Mouse (Mus musculus): ENCODE measurements around the gene Kcp. TPM values are rescaled to one million over a fixed set of nuclear protein-coding genes. Genes with fewer than 3 reads are reported as not detected.

Kcp gene
- polyA plus RNA-seq, 1 experiment = 0.26 TPM

DNA sequence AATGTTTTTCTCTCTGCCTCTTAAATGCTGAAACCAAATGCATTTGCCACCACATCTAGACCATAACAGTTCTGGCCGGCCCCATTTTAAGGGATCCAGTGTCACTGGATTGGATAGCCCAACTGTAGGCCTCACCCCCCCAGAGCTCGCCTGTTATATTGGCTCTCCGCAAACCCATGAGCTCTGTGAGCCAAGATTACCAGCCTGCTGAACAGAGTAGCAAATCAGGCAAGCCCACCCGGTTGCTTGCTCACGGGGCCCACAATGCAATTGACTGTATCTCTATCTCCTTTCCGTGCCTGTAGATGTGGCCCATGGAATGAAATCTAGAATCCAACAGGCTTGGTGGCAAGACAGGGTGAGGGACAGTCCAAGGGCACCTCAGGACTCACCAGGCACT lies 6.9 kb downstream of the Kcp start:
- no peaks in the 10 kb centered on the region for H3K36me3 ChIP-seq (ENCODE audit: control insufficient read depth, insufficient read depth)
- no peak overlapping the region for H3K4me2 ChIP-seq (ENCODE audit: low read depth)
- no peak overlapping the region for H3ac ChIP-seq (ENCODE audit: control insufficient read depth, insufficient read length)
- TF ChIP-seq TCF3 (IDR thresholded peaks at IDR 0.05; ENCODE audit: insufficient read length, low read depth) (no peak), MYOG (IDR thresholded peaks at IDR 0.05; ENCODE audit: control insufficient read depth in 1 of 3, insufficient read depth in 1 of 3, insufficient read length in 2 of 3, low read depth in 2 of 3) (no peak), USF1 (IDR thresholded peaks at IDR 0.05; ENCODE audit: low read depth) (no peak), MAX (IDR thresholded peaks at IDR 0.05; ENCODE audit: low read depth) (no peak), REST (IDR thresholded peaks at IDR 0.05; ENCODE audit: insufficient read depth, insufficient read length) (no peak), SRF (IDR thresholded peaks at IDR 0.05; ENCODE audit: control insufficient read depth, insufficient read length, low read depth) (no peak), CEBPB (IDR thresholded peaks at IDR 0.05; ENCODE audit: insufficient read depth, poor library complexity, severe bottlenecking) (no peak)
- H3K27me3 ChIP-seq (ENCODE audit: control insufficient read depth, insufficient read depth, insufficient read length) = peaks cover 53% of the 10 kb centered on the region
- no peaks in the 10 kb centered on the region for H3K79me2 ChIP-seq (ENCODE audit: control insufficient read depth, insufficient read depth)
- no peak overlapping the region for H3K4me3 ChIP-seq

- no peak for TF ChIP-seq SRF (IDR thresholded peaks at IDR 0.05; ENCODE audit: control insufficient read depth, insufficient read length, low read depth)
- no peak for TF ChIP-seq MAX (IDR thresholded peaks at IDR 0.05; ENCODE audit: low read depth)
- TF ChIP-seq MYOG (IDR thresholded peaks at IDR 0.05; ENCODE audit: control insufficient read depth in 1 of 3, insufficient read depth in 1 of 3, insufficient read length in 2 of 3, low read depth in 2 of 3) = no peak
- TF ChIP-seq E2F4 (IDR thresholded peaks at IDR 0.05; ENCODE audit: insufficient read depth) = no peak
- no peak for TF ChIP-seq TCF3 (IDR thresholded peaks at IDR 0.05; ENCODE audit: insufficient read length, low read depth)
- TF ChIP-seq POLR2A (IDR thresholded peaks at IDR 0.05; ENCODE audit: insufficient read length, low read depth) = no peak
- no peak for TF ChIP-seq POLR2AphosphoS2 (IDR thresholded peaks at IDR 0.05; ENCODE audit: insufficient read length, low read depth)
- TF ChIP-seq REST (IDR thresholded peaks at IDR 0.05; ENCODE audit: insufficient read depth, insufficient read length) = no peak
- no peak for TF ChIP-seq MYOD1 (IDR thresholded peaks at IDR 0.05; ENCODE audit: control insufficient read depth in 1 of 3, insufficient read length in 2 of 3, low read depth in 2 of 3)
- no peak for TF ChIP-seq CEBPB (IDR thresholded peaks at IDR 0.05; ENCODE audit: insufficient read depth, poor library complexity, severe bottlenecking)
- TF ChIP-seq TCF12 (IDR thresholded peaks at IDR 0.05; ENCODE audit: insufficient read depth, poor library complexity, severe bottlenecking) = no peak
- Histone ChIP-seq H3K79me2 (ENCODE audit: control insufficient read depth, insufficient read depth) (no peaks in the 10 kb centered on the region), H3K4me3 (no peak overlapping the region), H3K27me3 (ENCODE audit: control insufficient read depth, insufficient read depth, insufficient read length) (peaks cover 52% of the 10 kb centered on the region), H3K4me2 (ENCODE audit: low read depth) (no peak overlapping the region), H3K36me3 (ENCODE audit: control insufficient read depth, insufficient read depth) (no peaks in the 10 kb centered on the region), H3ac (ENCODE audit: control insufficient read depth, insufficient read length) (no peak overlapping the region)
These were observed 7.6 kb downstream of the Kcp start for GRCm38 (mm10) chr6:29500177-29500576.

DNA sequence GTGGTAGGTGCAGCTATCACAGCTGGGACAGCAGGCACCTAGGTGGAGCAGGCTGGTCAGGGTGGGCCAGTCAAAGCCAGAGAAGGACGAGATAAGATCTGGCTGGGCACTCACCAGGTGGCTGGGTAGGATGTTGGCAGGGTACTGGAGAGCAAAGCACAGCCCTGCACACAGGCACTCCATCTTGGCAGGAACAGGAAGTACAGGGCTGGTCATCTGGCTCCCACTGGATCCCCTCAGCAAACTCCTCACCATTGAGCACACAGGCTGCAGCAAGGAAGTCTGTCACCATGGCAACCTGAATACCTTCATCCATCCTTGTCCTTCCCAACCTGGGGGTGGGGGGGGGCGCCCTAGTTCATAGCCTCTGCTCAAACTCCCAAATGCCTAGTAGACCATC lies 10.0 kb downstream of the Kcp start:
- TF ChIP-seq POLR2A (IDR thresholded peaks at IDR 0.05; ENCODE audit: insufficient read length, low read depth) (no peak), SRF (IDR thresholded peaks at IDR 0.05; ENCODE audit: control insufficient read depth, insufficient read length, low read depth) (no peak), MAX (IDR thresholded peaks at IDR 0.05; ENCODE audit: low read depth) (no peak), MYOD1 (IDR thresholded peaks at IDR 0.05; ENCODE audit: control insufficient read depth in 1 of 3, insufficient read length in 2 of 3, low read depth in 2 of 3) (no peak), TCF3 (IDR thresholded peaks at IDR 0.05; ENCODE audit: insufficient read length, low read depth) (no peak)
- H3K4me3 ChIP-seq = no peak overlapping the region
- no peaks in the 10 kb centered on the region for H3K79me2 ChIP-seq (ENCODE audit: control insufficient read depth, insufficient read depth)
- H3K4me2 ChIP-seq (ENCODE audit: low read depth) = no peak overlapping the region
- no peaks in the 10 kb centered on the region for H3K36me3 ChIP-seq (ENCODE audit: control insufficient read depth, insufficient read depth)
- no peak overlapping the region for H3ac ChIP-seq (ENCODE audit: control insufficient read depth, insufficient read length)
- peaks cover 37% of the 10 kb centered on the region for H3K27me3 ChIP-seq (ENCODE audit: control insufficient read depth, insufficient read depth, insufficient read length)

DNA sequence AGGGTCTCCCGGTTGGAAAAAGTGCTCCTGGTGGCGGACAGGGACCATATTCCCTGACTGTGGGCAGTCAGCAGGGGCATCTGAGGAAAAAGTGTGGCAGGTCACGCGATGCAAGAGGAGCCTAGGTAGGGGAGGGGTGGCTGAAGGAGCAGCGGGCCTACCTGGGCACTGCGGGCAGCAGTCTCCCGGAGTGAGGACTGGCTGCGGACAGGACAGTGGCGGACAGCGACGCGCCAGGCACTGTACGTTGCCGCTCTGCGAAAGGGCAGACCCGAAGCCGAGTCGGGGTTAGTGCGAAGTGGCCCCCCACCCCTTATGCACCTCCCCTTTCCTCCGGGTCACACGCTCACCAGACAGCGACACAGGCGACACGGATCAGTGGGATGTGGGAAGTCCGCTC lies 11.5 kb downstream of the Kcp start:
- Histone ChIP-seq H3K36me3 (ENCODE audit: control insufficient read depth, insufficient read depth) (no peaks in the 10 kb centered on the region), H3K4me3 (no peak overlapping the region), H3K4me2 (ENCODE audit: low read depth) (no peak overlapping the region)

GRCm38 (mm10) chr6:29494101-29494500 lies 13.7 kb downstream of the Kcp start:
- H3K79me2 ChIP-seq (ENCODE audit: control insufficient read depth, insufficient read depth) = no peaks in the 10 kb centered on the region
- no peaks in the 10 kb centered on the region for H3K36me3 ChIP-seq (ENCODE audit: control insufficient read depth, insufficient read depth)
- no peak overlapping the region for H3K4me3 ChIP-seq
- TF ChIP-seq MAX (IDR thresholded peaks at IDR 0.05; ENCODE audit: low read depth) (no peak), TCF3 (IDR thresholded peaks at IDR 0.05; ENCODE audit: insufficient read length, low read depth) (no peak), MYOD1 (IDR thresholded peaks at IDR 0.05; ENCODE audit: control insufficient read depth in 1 of 3, insufficient read length in 2 of 3, low read depth in 2 of 3) (no peak), MYOG (IDR thresholded peaks at IDR 0.05; ENCODE audit: control insufficient read depth in 1 of 3, insufficient read depth in 1 of 3, insufficient read length in 2 of 3, low read depth in 2 of 3) (no peak), E2F4 (IDR thresholded peaks at IDR 0.05; ENCODE audit: insufficient read depth) (no peak), CEBPB (IDR thresholded peaks at IDR 0.05; ENCODE audit: insufficient read depth, poor library complexity, severe bottlenecking) (no peak), TCF12 (IDR thresholded peaks at IDR 0.05; ENCODE audit: insufficient read depth, poor library complexity, severe bottlenecking) (no peak), POLR2AphosphoS2 (IDR thresholded peaks at IDR 0.05; ENCODE audit: insufficient read length, low read depth) (no peak), REST (IDR thresholded peaks at IDR 0.05; ENCODE audit: insufficient read depth, insufficient read length) (no peak), SRF (IDR thresholded peaks at IDR 0.05; ENCODE audit: control insufficient read depth, insufficient read length, low read depth) (no peak), USF1 (IDR thresholded peaks at IDR 0.05; ENCODE audit: low read depth) (no peak), POLR2A (IDR thresholded peaks at IDR 0.05; ENCODE audit: insufficient read length, low read depth) (no peak)
- peaks cover 33% of the 10 kb centered on the region for H3K27me3 ChIP-seq (ENCODE audit: control insufficient read depth, insufficient read depth, insufficient read length)
- H3K4me2 ChIP-seq (ENCODE audit: low read depth) = no peak overlapping the region
- no peak overlapping the region for H3ac ChIP-seq (ENCODE audit: control insufficient read depth, insufficient read length)

More for the DNA sequence above, 11.5 kb downstream of the Kcp start:
- no peak for TF ChIP-seq TCF3 (IDR thresholded peaks at IDR 0.05; ENCODE audit: insufficient read length, low read depth)
- TF ChIP-seq MYOG (IDR thresholded peaks at IDR 0.05; ENCODE audit: control insufficient read depth in 1 of 3, insufficient read depth in 1 of 3, insufficient read length in 2 of 3, low read depth in 2 of 3) = no peak
- TF ChIP-seq REST (IDR thresholded peaks at IDR 0.05; ENCODE audit: insufficient read depth, insufficient read length) = no peak
- peaks cover 28% of the 10 kb centered on the region for H3K27me3 ChIP-seq (ENCODE audit: control insufficient read depth, insufficient read depth, insufficient read length)
- no peak overlapping the region for H3ac ChIP-seq (ENCODE audit: control insufficient read depth, insufficient read length)
- no peaks in the 10 kb centered on the region for H3K79me2 ChIP-seq (ENCODE audit: control insufficient read depth, insufficient read depth)

Measured in myocyte (in vitro differentiated cells).